Mouse (Mus musculus) adrenal gland, adult 18-20 months (tissue): ENCODE data around the gene Suv39h1. TPM values are rescaled to one million over a fixed set of nuclear protein-coding genes. Genes with fewer than 3 reads are reported as not detected.
"Not testable (repeated sequence)": the region's sequence is repeated elsewhere in the genome, so short reads cannot be mapped to it uniquely, and the experiment has no call there.

ENCODE experiments used
- DNase-seq, 2 experiments: peaks; one replicate each; pipeline ENCODE4 v3.0.0; 2021 to 2022; ENCODE audit warnings: low spot score in 2 of 2
- total RNA-seq, 2 experiments: library from RNA; stranded (reverse); gene quantifications; 1 replicate in 1 of 2; 2 replicates in 1 of 2; pipeline ENCODE4 v1.2.3; 2021

Gene Suv39h1
- total RNA-seq, 2 experiments from 2014 or later: 8.6 to 11.1 TPM

- no peak for DNase-seq
These were observed 41.6 kb downstream of the Suv39h1 start for GRCm38 (mm10) chrX:8033009-8033408.

GRCm38 (mm10) chrX:8026811-8027210, 47.7 kb downstream of the Suv39h1 start:
- DNase-seq: no peak

- DNase-seq: no peak
These were observed 49.8 kb downstream of the Suv39h1 start for GRCm38 (mm10) chrX:8024795-8025194.

- no peak for DNase-seq
These were observed 54.3 kb downstream of the Suv39h1 start for GRCm38 (mm10) chrX:8020111-8020778.

DNA sequence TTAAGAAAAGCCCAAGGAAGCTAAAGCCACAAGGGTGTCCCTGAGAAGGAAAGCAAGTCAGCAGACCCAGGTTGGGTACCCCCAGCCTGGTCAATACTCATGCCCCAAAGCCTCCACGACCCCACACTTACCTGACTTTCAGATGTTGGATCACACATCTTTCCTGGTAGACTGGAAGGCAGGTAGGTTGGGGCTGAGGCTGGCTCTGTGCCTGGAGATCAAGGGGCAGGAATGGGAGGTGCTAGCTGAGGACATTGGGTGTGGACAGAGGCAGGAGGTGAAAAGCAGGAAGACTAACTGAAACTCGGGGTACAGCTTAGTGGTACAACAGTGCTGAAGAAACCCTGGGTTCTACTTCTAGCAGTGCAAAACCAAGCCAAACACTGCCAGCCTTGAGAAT, 56.3 kb downstream of the Suv39h1 start, which contains the start of gene Glod5:
TSS of gene Glod5 (minus strand) at position 207 of the 400 bp plus-strand sequence.
- DNase-seq: no peak

DNA sequence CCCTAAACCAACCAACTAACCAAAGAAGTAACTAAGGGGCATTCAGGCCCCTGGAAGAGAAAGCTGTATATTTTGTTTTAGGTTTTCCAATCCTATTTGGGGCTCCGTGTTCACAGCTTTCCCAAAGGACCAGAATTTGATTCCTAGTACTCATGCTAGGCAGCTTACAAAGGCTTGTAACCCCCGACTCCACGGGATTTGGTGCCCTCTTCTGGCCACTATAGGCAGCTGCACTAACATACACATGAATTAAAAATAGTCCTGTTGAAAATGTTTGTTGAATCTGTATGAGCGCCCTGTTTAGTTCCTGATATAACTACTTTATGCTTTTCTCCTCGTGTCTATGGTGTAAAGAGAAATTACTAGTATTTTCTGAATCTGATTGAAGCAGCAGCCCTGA, 57.4 kb downstream of the Suv39h1 start:
- DNase-seq: peak; percentile 14 to 34

GRCm38 (mm10) chrX:8015675-8016074, 58.9 kb downstream of the Suv39h1 start:
- not testable (repeated sequence) for DNase-seq

GRCm38 (mm10) chrX:8013569-8014314, 60.8 kb downstream of the Suv39h1 start:
- no peak for DNase-seq

GRCm38 (mm10) chrX:8013157-8013556, 61.4 kb downstream of the Suv39h1 start:
- no peak for DNase-seq

Other genes with a start within 250 kb of the Suv39h1 start
- gene Otud5, start 233.4 kb downstream of the Suv39h1 start, total RNA-seq: 10 to 100 TPM; 57.4 to 63.1 TPM
- gene Pim2, start 196.5 kb downstream of the Suv39h1 start, total RNA-seq: 10 to 100 TPM in 1 of 2 experiments, 1 to 10 TPM in 1; 8.1 to 13.4 TPM
- 10 to 100 TPM; 38.9 to 50.3 TPM for gene Slc35a2, start 190.7 kb downstream of the Suv39h1 start, total RNA-seq
- gene Pqbp1, start 175.5 kb downstream of the Suv39h1 start, total RNA-seq: 100 to 1,000 TPM in 1 of 2 experiments, 10 to 100 TPM in 1; 97.4 to 121 TPM
- gene Timm17b, start 175.4 kb downstream of the Suv39h1 start, total RNA-seq: 100 to 1,000 TPM in 1 of 2 experiments, 10 to 100 TPM in 1; 85.0 to 107 TPM
- gene Gm10491, start 166.9 kb downstream of the Suv39h1 start, total RNA-seq: not detected
- not detected for gene Gm10490, start 165.2 kb downstream of the Suv39h1 start, total RNA-seq
- 10 to 100 TPM; 48.9 to 64.9 TPM for gene Pcsk1n, start 154.9 kb downstream of the Suv39h1 start, total RNA-seq
- not detected for gene Eras, start 146.2 kb downstream of the Suv39h1 start, total RNA-seq
- gene Hdac6, start 126.9 kb downstream of the Suv39h1 start, total RNA-seq: 10 to 100 TPM; 14.4 to 15.0 TPM
- not detected for gene Gata1, start 96.7 kb downstream of the Suv39h1 start, total RNA-seq
- not detected for gene Glod5, start 56.3 kb downstream of the Suv39h1 start, total RNA-seq
- 1 to 10 TPM; 1.7 to 3.1 TPM for gene Was, start 15.7 kb upstream of the Suv39h1 start, total RNA-seq
- 10 to 100 TPM; 58.0 to 61.7 TPM for gene Wdr13, start 58.1 kb upstream of the Suv39h1 start, total RNA-seq
- gene Rbm3, start 71.1 kb upstream of the Suv39h1 start, total RNA-seq: 100 to 1,000 TPM; 107 to 140 TPM
- 1 to 10 TPM; 8.2 to 9.4 TPM for gene Tbc1d25, start 101.4 kb upstream of the Suv39h1 start, total RNA-seq
- gene Ebp, start 118.8 kb upstream of the Suv39h1 start, total RNA-seq: 10 to 100 TPM; 44.2 to 76.5 TPM
- 1 to 10 TPM; 8.6 to 9.2 TPM for gene Porcn, start 131.8 kb upstream of the Suv39h1 start, total RNA-seq
- 10 to 100 TPM; 22.9 to 26.6 TPM for gene Ftsj1, start 177.6 kb upstream of the Suv39h1 start, total RNA-seq
- gene Slc38a5, start 196.4 kb upstream of the Suv39h1 start, total RNA-seq: under 1 TPM in 1 of 2 experiments, not detected in 1; 0.32 TPM